Mouse (Mus musculus): ENCODE results near the gene Hspa2.

The Hspa2 gene

DNA sequence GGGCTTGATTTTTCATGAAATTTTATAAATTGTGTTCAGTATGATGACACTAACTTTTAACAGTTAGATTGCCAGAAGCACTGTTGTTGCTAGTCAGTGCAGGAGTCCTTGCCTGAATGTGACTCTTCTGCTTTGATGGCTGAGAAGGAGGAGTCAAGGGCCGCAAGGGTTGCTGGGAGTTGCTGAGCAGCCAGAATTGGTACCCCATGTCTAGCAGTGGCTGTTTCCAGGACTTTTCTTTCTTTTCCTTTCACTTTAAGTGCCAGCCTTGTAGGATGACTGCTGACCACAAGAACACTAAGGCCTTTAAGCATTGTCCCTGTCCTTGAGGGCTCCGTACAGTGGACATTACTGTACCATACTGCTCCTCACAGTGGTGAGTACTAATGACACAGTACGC is 26.2 kb upstream of the Hspa2 start:
- no peak for DNase-seq (ENCODE audit: low read depth, low spot score)

DNA sequence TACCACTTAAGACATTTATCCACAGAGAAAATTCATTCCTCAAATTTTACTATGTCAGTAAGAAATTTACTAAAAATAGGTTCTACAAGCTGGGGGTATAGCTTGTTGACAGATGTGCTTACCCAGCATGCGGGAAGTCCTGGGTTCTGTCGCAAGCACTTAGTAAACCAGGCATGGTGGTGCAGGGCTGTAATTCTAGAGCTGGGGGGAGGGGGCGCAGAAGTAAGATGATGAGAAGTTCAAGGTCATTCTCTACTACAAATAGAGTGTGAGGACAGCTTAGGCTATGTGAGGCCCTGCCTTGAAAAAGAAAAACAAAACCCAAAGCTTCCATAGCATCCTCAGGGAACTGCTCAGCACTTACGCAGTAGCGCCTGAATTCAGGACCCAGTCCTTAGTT is 25.4 kb upstream of the Hspa2 start:
- DNase-seq (ENCODE audit: low read depth, low spot score), result no peak

DNA sequence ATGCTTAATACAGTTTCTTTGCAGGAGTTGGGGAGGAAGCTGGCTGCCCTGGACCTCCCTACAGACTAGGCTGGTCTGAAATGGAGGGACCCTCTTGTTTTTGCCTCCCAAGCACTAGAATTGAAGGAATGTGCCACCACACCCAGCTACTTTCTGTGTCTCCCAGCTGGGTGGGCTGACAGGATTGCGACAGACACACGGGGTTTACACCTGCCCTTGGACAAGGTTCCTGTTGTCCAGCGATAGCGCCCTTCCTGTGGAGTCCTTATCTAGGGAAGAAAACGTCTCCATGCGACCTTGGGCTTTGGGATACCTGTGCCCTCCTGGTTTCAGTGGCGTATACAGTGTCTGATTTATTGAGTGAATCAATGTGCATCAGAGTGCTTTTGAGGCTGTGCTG is 23.8 kb upstream of the Hspa2 start:
- DNase-seq (ENCODE audit: low read depth, low spot score), result no peak

DNA sequence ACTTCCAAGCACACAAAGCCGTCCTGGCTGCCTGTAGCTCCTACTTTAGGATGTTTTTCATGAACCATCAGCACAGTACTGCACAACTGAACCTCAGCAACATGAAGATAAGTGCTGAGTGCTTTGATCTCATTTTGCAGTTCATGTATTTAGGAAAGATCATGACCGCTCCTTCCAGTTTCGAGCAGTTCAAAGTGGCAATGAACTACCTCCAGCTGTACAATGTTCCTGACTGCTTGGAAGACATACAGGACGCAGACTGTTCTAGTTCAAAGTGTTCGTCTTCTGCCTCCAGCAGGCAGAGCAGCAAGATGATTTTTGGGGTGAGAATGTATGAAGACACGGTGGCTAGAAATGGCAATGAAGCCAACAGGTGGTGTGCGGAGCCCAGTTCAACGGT is 18.6 kb upstream of the Hspa2 start:
- DNase-seq (ENCODE audit: low read depth, low spot score), result no peak

DNA sequence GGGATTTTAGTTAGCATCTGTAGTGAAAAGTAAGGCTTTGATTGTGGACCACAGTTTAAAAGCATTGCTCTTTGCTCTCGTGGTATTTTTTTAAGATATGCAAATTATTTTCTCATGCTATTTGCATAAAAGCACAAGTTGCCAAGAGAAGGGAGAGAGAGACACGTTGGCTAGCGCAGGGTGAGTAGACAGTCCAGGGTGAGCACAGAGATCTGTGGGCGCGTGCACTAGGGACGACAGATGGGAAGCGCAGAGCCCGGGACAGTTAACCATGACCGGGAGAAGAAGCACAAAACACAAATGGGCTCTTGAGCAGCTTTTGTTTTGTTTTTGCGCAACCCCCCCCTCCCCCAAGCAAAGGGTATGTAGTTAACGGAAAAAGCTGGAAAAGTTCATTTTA is 15.2 kb upstream of the Hspa2 start:
- DNase-seq (ENCODE audit: low read depth, low spot score), result no peak

DNA sequence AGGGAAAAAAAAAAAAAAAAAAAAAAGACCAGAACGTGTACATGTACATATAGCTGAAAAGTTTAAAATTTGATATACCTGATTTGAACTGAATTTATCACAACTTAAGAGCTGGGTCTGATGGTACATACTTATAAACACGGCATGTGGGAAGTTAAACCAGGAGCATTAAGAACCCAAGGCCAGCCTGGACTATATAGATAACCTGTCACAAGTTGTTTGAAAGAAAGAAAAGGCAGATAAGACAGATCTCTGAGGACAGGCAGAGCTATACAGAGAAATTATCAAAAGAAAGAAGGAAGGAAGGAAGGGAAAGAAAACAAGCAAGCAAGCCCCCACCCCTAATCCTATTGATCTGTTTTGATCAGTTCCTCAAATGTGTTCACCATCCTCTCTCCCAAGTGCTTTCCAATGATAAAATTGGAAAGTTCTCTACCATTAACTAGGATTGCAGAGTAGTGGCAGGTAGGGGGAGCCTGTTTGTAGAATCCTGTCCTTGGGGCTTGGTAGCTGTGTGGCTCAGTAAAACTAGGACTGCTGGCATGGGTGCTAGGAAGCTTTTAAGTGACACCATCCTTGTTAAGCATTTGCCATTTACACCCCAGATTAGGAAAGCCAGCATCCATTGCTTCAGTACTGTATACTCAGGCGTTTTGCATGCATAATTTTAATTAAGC is 12.2 kb upstream of the Hspa2 start:
- no peak for DNase-seq (ENCODE audit: low read depth, low spot score)

DNA sequence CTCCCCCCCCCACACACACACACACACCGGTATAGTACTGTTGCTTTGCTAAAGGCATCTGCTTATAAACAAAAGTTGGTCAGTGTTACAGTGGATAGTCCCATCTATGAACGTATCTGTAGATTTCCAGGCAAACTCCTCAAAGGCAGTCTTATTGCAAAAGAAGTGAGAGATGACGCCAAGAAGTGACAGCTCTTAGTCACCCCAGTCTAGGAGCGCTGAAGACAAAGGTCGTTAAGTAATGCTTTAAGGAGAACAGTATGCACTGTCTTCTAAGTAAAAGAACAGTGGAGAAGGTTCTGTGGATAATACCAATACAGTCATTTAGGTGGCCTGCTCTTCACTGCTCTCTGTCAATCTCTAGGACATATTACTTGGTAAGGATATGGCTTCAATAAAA is 11.0 kb upstream of the Hspa2 start:
- DNase-seq (ENCODE audit: low read depth, low spot score), result no peak

DNA sequence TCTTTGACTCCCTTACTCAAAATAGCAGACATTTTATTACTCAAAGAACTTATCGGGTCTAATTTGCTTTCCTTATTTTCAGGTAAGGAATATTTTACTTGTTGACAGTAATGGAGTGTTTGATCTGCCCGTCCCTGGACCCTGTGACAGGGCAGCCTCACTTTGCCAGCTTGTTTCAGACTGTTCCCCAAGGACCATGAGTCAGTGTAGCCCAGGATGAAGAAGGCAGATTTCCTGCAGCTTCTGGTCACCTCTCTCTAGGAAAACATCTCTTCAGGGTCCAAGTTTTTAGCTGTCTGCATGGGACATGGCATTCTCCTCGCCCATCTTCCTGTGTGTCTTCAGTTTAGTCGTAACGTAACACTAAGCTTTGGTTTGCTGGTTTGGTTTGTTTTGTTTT is 6.7 kb upstream of the Hspa2 start:
- no peak for DNase-seq (ENCODE audit: low read depth, low spot score)

DNA sequence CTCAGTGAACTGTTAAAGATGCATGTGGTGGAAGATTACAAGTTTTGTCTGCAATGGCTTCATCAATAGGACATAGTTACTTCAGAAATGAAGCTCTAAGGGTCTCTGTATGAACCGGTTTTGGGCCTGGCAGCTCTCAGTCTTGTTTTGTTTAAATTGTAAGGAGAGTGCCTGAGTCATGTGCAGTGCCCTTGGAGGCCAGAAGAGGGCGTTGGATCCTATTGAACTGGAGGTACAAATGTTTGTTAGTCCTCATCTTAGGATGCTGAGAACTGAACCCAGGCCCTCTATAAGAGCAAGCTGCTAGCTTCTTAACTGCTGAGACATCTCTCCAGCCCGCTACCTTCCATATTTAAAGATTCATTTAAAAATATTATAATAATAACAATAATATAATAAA is 2.3 kb upstream of the Hspa2 start:
- DNase-seq (ENCODE audit: low read depth, low spot score), result no peak

DNA sequence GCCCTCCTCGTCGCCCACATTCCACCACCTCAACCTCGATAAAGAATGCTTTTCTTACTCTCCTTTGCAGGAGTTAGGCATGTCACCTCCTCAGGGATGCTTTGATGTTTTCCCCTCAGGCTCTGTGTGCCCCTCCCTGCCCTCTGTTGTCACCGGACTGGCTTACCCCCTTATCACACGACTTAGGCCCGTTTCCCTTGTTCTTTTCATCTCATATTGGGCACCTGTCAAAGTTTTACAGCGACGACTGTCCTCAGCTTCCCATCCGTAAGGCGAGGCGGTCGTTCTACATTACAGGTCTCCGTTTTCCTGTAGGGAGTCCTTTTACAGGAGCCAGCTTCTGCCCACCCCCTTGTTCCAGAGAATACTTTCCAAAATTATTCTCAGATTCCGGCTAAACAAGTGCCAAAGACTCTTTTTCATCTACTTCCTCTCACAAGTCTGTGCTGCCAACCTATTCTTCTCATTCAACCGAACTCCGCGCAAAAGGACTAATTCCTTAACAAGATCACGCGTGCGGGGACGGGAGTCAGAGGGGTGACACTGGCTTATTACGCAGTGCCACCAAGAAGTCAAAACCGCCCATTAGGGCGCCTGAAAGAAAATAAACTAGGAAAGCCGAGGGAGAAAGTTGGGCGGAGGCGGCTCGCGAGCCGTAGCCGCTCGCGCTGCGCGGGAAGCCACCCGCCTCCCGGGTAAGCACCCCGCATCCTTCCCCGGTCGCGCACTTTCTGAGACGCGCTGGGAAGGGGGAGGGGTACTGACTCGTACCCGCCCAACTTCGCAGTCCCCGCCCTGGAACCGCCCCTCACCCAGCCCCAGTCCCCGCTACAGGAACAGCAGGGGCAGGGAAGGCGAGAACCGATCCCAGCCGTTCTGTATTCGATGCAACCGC is 738 bp upstream of the Hspa2 start:
- DNase-seq (ENCODE audit: low read depth, low spot score), result peak; percentile 74

DNA sequence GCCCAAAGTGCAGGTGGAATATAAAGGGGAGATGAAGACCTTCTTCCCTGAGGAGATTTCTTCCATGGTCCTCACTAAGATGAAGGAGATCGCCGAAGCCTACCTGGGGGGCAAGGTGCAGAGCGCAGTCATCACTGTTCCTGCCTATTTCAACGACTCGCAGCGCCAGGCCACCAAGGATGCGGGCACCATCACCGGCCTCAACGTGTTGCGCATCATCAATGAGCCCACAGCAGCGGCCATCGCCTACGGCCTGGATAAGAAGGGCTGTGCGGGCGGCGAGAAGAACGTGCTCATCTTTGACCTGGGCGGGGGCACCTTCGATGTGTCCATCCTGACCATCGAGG is 833 bp downstream of the Hspa2 start:
- DNase-seq (ENCODE audit: low read depth, low spot score), result no peak

DNA sequence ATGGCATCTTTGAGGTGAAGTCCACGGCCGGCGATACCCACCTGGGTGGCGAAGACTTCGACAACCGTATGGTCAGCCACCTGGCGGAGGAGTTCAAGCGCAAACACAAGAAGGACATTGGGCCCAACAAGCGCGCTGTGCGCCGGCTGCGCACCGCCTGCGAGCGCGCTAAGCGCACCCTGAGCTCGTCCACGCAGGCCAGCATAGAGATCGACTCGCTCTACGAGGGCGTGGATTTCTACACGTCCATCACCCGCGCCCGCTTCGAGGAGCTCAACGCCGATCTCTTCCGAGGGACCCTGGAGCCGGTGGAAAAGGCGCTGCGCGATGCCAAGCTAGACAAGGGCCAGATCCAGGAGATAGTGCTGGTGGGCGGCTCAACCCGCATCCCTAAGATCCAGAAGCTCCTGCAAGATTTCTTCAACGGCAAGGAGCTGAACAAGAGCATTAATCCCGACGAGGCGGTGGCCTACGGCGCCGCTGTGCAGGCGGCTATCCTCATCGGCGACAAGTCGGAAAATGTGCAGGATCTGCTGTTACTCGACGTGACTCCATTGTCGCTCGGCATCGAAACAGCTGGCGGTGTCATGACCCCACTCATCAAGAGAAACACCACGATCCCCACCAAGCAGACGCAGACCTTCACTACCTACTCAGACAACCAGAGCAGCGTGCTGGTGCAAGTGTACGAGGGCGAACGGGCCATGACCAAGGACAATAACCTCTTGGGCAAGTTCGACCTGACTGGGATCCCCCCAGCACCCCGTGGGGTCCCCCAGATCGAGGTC is 1.4 kb downstream of the Hspa2 start:
- no peak for DNase-seq (ENCODE audit: low read depth, low spot score)

DNA sequence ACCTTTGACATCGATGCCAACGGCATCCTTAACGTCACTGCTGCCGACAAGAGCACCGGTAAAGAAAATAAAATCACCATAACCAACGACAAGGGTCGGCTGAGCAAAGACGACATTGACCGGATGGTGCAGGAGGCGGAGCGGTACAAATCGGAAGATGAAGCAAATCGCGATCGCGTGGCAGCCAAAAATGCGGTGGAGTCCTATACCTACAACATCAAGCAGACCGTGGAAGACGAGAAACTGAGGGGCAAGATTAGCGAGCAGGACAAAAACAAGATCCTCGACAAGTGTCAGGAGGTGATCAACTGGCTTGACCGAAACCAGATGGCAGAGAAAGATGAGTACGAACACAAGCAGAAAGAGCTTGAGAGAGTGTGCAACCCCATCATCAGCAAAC is 2.0 kb downstream of the Hspa2 start:
- no peak for DNase-seq (ENCODE audit: low read depth, low spot score)

DNA sequence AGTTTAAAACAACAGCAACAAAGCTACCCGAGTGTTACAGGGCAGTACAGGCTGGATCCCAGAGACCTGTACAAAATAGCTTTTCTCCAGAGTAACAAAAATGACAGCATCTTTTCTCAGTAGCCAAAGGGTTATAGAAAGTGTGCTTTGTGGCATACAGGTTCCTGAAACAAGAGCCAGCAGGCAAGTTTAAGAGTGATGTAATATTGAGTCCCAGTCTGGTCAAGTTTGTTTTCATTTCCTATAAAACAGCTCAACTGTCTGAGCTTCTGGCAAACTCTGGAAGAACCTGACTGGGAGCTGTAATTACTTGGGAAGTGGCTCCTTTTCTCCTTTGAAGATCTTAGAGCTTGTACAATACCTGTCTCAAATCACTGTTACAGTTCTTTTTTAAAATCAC is 3.2 kb downstream of the Hspa2 start:
- DNase-seq (ENCODE audit: low read depth, low spot score), result no peak

DNA sequence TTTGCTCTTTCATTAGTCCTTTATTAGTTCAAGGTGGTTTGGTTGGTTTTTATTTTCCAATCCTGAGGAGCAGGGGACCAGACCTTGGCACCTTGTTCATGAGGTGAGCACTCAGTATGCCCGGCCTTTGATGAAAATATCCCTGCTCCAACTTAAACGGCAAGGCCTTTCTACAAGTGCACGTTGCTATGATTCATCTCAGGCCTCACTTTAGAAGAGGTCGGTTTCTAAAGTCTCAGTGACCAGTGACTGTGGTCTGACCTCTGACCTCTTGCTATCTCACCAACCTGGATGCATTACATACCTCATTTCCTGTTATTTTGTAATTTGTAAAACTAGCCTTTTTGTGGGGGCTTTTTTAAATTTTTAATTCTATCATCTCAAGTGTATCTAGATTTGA is 5.2 kb downstream of the Hspa2 start:
- DNase-seq (ENCODE audit: low read depth, low spot score), result no peak

DNA sequence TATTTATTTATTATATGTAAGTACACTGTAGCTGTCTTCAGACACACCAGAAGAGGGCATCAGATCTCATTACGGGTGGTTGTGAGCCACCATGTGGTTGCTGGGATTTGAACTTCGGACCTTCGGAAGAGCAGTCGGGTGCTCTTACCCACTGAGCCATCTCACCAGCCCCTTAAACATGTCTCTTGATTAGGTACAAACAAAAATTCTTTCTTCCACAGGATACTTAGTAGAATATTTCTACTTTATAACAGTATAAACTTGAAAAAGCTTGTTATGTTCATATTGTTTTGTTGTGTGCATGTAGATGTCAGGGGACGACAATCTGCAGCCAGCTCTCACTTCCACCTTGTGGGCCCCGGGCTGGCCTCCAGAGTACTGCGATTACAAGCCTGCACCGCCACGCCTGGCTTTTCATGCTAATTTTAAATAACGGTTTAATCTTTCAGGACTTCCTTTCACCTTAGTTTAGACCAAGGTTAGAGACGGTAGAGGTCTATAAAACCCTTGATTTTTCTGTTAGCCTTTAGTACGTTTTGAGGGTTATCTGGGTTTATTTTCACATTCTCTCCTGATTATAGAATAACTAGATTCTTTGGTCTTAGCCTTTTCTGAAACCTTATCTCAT is 11.5 kb downstream of the Hspa2 start:
- DNase-seq (ENCODE audit: low read depth, low spot score), result no peak

DNA sequence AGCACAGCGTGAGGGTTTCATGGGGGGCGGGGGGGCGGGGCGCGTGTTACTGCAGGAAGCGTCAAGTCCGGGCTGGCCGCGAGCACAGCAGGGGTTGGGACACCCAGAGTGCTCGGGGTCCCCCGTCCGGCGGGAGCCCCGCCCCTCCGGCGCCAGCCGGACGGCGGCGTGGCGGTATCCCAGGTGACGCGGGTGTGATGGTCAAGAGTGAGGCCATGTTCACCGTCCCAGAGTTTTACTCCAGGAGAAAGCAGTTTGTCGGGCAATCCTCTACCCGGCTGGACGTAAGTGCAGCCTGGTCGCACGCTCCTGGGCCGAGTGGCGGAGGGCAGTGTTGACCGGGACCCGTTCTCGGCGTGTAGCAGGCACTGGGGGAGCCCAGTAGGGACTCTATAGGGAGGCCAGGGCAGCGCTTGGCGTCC is 13.5 kb downstream of the Hspa2 start, which contains the start of gene Ppp1r36:
Gene Ppp1r36 (plus strand): TSS at position 106 of the 422 bp plus-strand sequence.
- DNase-seq (ENCODE audit: low read depth, low spot score), result no peak

DNA sequence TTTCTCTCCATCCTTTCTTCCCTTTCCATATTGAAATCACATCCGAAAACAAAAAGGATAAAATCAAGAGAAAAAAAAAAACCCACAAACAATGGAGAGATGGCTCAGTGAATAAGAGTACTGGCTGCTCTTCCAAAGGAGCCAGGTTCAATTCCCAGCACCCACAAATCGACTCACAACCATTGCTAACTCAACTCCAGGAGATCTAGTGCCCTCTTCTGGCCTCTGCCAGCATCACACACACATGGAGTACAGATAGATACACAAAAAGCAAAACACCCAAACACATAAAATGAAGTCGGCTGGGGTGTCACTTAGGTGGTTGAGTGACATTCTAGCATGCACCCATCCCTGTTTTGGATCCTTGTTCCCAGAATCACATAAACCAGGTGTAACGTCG is 14.4 kb downstream of the Hspa2 start:
- DNase-seq (ENCODE audit: low read depth, low spot score), result no peak

DNA sequence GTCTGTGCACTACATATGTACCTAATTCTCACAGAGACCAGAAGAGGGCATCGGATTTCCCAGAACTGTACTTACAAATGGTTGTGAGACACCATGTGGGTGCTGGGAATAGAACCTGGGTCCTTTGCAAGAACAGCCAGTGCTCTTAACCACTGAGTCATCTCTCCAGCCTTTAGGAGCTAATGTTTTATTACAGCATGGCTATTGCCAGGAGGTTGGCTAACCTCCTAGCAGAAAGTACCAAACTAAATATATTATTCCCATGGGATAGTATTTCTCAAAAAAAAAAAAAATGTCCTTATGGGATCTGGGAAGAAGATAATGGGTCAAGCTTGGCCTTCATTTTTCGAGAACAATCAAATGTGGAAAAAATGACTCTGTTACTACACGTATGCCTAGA is 21.3 kb downstream of the Hspa2 start:
- DNase-seq (ENCODE audit: low read depth, low spot score), result no peak

DNA sequence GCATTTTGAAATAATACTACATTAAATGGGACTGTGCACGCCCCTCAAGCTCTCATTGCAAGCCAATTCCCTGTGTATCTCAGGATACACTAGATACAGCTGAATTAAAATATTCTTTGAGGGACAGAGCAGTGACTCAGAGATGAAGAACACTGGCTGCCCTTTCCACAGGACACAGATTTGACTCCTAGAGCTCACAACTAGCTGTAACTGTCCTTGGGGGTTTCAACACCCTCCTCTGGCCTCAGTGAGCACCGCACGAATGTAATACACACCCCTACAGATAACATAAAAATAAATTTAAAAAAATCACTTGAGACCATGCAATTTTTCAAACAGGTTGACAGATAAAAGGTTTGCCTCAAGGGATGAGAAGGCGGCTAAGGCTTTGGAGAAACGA is 23.6 kb downstream of the Hspa2 start:
- no peak for DNase-seq (ENCODE audit: low read depth, low spot score)

DNA sequence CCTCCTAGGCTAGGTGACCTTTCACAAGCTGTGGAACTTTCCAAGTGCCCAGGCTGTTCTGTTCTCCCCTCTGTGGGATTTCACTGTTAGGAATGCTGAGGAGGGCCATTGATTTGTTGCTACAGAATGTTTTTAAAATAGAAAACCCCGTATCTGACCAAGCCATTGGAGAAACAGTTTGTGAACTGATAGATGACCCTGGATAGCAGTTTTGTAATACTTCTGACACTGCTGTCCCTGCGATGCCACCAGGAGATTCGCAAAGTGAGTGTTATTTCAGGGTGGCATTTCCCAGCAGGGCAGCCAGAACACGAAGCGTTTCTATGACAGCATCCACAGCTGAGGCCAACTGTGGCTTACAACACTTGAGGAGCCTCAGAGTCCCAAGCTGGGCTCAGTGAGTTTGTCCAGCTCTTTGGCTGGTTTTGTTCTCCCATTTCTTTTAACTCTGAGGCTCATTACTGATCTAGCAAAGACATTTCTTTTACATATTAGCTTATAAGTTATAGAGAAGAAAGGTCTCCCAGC is 27.0 kb downstream of the Hspa2 start:
- no peak for DNase-seq (ENCODE audit: low read depth, low spot score)

DNA sequence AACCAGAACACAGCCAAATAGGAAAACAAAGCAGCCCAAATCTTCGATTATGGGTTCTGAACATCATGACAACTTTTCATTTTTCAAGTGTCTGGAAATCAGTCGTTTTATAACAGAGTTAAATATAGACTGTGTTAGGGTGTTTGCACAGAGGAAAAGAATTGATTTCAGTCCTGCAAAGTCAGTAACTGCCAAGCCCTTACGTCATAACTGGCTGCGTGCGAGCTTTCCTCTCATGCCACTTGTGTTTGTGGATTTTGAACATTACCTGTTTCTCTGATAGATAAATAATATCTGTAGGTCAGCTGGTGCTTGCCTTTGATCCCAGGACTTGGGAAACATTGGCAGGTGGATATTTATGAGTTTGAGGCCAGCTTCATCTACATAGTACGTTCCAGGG is 27.5 kb downstream of the Hspa2 start:
- DNase-seq (ENCODE audit: low read depth, low spot score), result no peak
